Mouse (Mus musculus): ENCODE measurements at regions not wholly inside any gene's neighbourhood (a gene's known extent, or its start where the extent isn't known, plus 50 kb on each side); places are given as distances from the start of the nearest gene placed in this dataset.
"Not testable (repeated sequence)": the region's sequence is repeated elsewhere in the genome, so short reads cannot be mapped to it uniquely, and the experiment has no call there.

DNA sequence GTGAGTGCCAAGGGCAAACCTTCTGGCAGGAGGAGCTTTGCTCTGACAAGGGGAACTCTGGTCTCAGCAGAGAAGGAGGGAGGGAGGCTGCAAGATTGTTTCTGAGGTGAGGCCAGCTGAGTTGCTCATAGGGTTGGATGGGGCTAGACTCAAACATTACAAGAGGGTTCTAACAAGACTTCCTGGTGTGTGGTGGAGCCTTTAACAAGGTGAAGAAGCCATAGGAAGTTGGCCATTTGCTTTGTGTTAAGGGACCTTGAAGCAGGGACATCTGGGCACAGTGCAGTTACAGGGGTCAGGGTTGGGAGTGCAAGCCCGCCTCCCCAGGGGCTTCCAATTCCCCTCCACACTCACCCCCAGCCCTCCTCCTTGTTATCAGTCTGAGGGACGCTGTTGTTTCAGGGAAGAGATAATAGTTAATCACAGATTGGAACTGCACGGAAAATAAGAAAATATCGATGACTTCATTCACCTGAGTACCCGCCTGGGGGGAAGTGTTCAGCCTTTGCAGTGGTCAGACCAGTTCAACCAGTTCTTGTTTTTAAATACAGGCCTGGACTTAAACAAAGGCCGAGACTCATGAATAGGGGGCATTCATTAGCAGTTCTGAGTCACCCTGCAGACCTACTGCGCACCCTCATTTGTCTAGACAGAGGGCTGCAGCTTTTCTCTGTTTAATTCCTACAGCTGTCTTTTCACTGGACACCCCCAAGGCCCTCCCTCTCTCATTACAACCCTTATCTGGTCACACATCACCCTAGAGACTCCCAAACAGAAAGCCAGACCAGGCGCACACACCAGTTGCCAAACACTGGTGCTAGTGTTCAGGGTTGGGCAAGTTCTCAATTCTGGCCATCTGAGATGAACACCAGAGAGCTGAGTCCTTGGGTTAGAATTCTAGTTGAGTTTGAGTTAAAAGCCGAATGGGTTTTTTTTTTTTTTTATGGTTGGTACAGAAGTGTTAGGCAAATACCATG lies 139.5 kb downstream of the Bcl2l11 start:
- DNase-seq (ENCODE audit: low spot score) = peak; percentile 55

DNA sequence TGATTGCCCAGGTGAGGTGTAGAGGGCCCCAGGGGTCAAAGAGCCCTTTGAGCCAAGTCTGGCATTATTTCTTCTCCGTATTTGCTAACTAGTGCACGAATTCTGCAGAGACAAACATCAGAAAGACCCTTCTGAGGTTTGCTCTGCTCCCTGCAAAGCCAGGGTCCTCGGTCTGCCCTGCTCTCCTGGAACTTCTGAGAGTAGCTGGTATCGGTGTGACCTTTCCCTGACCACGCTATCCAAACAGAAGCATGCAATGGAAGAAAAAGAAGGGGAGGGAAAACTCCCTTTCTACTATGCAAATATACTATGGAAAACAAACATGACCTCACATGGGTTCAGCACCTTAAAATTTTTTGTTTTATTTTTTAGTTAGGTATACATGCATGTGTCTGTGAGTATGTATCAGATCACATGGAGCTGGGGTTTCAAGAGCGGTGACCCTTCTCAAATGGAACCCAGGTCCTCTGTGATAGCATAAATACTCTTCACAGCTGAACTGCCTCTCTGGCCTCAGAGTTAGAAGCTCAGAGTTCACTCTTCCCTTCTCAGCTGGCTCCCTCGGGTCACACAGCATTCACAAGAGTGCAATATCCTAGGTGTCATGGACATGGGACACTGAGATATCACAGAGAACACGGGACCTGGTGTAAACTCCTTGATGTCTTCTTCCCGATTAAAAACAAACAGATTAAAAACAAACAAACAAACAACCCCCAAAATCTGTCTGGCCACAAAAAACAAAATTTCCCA lies 144.7 kb downstream of the Bcl2l11 start:
- DNase-seq (ENCODE audit: low spot score) = no peak

DNA sequence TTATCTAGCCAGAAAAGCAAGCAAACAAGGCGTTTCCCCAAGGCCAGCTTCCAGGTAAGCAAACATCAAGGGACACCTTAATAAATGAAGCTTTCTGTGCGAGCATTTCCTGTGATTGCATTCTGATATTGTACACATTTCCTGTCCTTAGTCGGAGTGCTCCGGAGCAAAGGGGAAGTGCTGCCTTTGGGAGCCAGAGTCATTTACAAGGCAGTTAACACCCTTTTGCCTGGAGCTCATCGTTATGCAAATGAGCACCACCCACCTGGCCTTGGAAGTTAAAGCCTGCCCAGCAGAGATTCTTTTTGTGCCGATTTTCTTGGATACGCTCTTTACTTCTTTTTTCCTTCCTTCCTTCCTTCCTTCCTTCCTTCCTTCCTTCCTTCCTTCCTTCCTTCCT lies 147.0 kb downstream of the Bcl2l11 start:
- DNase-seq (ENCODE audit: low spot score) = no peak

DNA sequence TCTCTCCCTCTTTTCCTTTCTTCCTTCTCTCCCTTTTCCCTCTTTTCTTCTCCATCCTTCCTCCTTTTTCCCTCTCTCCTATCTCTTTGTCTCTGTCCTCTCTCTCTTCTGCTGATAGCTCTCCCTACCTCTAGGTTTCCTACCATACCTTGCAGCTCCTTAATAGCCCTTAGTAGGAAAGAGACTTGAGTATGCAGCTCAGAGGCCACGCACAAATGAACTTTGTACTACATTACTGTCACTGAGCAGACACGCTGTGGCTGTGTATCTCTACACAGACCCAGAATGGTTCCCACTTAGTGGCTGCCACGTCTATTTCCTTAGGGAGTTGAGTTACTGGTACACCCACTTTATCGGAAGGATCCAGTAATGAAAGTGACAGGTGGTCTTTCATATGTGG lies 147.5 kb downstream of the Bcl2l11 start:
- no peak for DNase-seq (ENCODE audit: low spot score)

DNA sequence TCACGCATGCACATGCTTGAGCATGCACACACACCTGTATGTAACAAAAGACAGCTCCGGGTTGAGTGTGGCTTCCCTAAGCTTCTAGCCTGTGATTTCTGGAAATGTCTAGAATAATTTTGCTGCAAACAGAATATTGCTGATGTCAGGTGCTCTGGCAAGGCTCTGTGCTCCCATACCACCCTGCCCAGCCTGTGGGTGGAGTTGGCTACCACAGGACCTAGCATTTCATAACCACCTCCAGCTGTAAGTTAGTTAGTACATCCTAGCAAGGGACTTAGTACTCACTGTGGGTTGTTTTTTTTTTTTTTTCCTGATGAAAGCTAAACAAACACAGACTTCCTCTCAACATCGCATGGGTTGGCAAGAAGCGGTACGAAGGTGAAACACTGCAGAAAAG lies 150.5 kb downstream of the Bcl2l11 start:
- no peak for DNase-seq (ENCODE audit: low spot score)

DNA sequence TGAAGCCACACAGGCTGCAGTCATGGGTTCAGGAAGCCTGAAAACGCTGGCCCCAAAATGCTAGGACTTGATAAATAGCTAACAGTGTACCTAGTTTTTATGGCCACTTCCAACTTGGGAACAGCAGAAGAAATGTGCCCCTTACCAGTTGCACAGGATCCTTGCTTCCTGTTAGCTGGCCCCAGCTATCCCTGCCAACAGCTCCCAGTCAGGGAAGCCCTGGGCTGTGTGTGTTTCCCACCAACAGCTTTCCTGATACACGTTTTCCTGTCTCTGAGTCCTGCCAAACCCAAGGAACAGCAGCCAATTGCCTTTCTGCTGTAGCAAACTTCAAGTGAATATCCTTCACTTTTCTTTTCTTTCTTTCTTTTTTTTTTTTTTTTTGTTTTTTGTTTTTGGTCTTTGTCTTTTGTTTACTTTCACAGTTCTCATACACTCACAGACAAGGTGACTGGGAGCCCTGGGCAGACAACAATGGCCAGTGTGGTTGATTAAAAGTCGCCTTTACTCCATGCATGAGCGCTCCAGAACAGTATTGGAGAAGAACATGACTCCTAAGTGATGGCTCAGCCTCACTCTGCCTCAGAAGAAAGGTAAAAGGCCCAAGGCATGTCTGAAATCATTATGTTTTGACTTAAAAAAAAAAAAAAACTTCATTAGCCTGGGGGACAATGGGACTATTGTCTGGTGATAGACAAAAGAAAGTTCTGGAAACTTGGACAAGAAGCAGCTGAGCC lies 151.7 kb downstream of the Bcl2l11 start:
- no peak for DNase-seq (ENCODE audit: low spot score)

DNA sequence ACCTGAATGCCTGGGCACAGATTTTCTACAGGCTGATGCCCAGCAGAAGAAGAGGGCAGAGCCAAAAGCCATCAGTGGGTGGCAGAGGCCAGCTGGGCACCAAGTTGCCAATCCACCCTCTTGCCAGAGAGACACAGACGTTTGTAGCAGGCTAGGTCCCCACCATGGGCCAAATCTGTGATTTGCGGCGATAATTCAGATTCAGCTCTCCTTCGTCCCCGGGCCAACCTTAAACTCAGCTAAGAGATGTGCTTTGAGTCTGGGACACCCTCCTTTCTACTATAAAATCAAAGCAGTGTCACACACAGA lies 152.2 kb downstream of the Bcl2l11 start:
- DNase-seq (ENCODE audit: low spot score) = no peak

DNA sequence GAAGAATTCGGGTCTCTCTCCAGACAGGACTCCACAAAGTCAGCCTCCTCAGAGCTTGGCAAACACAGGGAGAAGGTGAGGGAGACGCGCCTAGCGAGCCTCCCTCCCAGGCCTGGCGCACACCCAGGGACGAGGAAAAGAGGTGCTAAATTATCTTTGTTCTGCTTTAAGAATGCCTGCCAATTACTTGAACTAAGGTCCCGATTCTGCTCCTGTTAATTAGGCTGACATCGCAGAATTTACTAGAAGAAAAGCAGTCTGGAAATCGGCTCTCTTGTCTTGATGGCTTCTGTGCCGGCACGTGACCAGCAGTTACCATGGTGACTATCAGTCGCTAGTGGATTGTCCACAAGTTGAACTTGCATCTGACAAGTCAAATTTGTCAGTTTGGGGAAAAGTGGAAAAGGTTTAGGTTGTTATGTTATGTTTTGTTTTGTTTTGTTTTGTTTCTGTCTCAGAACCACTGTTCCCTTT lies 152.8 kb downstream of the Bcl2l11 start:
- peak; percentile 78 for DNase-seq (ENCODE audit: low spot score)

DNA sequence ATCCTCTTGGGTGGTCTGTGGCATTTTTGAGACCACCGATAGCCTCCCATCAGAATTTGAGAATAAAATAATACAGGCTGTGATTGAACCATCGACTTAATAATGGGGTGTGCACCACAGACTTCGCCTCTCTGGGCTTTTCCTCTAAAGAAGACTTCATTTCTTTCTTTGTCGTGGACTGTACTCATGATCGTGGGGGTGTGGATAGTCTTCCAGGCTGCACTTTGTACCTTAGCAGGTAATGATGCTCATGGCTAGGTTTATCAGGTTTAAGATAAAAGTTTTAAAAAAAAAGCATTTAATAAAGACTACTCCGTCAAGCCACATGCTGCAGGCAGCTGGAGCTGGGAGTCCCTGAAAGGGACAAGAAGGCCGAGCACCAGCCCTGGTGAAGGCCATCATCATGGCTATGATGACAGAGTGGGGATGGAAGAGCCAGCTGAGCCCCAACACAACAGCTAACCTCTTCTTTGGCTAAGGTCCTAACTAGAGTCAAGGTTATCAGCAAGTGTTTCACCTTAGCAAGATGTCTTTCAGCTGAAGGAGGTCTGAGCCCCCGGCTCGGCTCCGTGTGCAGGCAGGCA lies 153.4 kb downstream of the Bcl2l11 start:
- no peak for DNase-seq (ENCODE audit: low spot score)

DNA sequence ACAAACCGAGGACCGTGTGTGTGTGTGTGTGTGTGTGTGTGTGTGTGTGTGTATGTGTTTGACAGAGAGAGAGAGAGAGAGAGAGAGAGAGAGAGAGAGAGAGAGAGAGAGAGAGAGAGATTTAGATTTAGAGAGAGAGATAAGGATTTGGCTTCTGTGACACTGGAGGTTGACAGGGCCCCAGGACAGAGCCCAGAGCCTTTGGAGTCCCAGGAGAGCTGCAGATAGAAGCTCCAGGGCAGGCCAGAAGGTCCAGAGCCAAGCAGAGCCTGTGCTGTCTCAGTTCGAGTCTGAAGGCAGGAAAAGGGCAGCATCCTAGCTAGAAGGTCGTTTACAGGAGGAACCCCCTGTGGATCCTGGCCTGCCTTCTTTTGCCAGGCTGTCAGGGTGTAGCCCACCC lies 156.8 kb downstream of the Bcl2l11 start:
- DNase-seq (ENCODE audit: low spot score) = peak; percentile 58

DNA sequence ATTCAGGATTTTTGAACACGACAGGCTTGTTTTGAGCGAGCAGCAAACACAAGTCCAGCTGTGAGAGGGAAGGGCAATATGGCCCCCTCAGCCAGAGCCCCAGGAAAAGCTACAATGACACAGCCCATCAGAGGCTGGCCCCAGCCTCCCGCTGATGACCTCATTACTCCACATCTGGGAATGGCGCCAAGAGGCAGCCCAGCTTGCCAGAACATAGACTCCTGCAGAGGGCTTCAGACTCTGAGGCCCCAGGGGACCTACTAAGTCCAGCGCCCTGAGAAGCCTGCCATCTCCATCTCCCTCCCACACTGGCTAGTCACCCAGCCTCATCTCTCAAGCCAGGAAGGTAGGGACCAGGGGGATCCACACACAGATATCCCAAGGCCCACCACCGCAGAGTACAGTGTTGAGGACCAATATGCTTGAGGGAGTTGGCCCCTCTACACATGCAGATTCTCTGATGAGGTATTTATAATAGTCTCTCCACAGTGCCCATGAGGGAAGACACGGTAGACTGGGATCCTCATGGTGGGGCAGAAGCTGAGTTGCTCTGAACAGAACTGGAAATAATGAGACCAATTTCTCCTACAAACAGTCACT lies 159.1 kb downstream of the Bcl2l11 start:
- peak; percentile 97 for DNase-seq (ENCODE audit: low spot score)

DNA sequence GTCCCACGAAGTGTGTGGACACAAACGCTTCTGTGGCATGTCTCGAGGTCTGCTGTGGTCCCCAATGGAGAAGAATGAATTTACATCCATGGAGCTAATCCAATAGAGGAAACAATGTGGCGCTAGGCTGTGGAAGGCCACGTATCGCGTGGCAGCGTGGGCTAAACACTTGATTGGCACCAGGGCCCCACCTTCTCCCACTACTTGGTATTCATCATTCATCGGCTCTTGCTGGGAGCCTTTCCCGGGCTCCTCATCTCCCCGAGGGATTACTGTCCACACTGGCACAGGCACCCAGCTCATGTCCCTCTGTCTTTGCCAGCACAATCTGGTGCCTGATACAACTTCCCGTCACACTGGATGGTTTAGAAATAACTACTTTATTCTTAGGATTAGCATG lies 159.6 kb downstream of the Bcl2l11 start:
- no peak for DNase-seq (ENCODE audit: low spot score)

DNA sequence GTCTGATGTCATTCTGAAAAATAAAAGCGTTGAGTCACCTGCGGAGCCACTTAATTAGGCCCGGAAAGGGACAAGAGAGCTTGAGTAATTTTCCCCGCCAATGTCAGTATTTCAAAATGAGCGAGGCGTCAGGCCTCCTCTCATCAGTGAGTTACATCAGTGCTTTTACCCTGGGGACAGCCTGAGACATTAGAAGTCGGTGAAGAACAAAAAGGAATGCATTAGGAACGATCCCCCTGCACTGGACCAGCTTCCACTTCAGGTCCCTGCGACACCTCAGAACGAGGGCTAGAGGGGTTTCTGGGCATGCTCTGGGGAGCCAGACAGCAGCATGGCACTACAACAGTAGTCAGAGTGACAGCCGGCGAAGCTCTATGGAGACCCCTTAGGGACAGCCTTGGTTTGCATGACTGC lies 162.3 kb downstream of the Bcl2l11 start:
- peak; percentile 77 for DNase-seq (ENCODE audit: low spot score)

DNA sequence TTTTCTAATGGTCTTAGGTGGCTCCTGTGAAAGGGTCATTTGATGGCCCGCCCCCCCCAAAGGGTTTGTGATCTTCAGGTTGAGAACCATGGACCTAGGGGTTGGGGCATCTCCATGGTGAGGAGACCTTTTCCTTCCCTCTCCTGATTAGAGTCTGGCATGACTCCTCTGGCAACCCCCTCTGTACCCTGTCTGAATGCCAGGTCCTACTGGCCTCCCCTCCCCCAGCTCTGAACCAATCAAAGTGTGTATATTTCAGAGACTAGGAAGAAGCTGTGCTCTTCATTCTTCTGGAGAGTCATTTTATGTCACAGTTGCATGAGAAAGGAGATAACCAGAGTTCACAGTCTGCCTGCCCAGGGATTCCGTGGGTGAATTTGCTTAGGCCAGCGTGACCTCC lies 164.8 kb downstream of the Bcl2l11 start:
- DNase-seq (ENCODE audit: low spot score) = no peak

DNA sequence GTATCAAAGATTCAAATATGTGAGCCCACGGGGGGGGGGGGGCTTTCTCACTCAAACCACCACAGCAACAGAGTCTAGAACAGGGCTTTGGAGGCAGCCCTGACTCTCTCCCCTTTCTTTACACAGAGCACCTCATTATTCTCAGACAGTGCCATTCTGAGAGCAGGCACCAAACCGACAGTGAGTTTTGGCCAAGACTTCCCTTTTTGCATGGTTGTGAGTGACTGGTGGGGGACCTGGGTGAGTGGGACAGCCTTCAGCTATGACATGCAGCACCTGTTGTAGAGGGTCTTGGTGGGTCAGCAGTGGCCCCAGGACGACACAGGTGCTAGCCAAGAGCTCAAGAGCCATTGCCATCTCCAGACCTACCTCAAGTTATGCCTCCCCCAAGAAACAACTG lies 168.8 kb downstream of the Bcl2l11 start:
- no peak for DNase-seq (ENCODE audit: low spot score)

DNA sequence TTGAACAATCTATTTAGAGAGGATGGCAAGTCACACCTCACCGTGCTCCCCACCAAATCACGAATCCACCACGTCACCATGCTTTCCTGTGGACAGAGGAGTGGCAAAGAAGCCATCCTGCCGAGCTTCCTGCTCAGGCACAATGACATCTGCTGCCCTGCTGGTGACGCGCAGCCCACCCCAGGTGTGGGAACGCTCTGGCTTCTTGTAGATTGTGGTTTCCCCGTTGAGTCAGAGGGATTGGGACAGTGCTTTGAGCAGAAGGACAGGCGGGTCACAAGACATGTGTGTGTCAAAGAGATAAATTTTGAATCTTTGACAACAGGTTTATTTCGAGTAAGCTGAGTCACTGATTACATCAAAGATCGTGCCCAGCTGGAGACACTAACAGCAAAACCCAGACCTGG lies 169.2 kb downstream of the Bcl2l11 start:
- no peak for DNase-seq (ENCODE audit: low spot score)

DNA sequence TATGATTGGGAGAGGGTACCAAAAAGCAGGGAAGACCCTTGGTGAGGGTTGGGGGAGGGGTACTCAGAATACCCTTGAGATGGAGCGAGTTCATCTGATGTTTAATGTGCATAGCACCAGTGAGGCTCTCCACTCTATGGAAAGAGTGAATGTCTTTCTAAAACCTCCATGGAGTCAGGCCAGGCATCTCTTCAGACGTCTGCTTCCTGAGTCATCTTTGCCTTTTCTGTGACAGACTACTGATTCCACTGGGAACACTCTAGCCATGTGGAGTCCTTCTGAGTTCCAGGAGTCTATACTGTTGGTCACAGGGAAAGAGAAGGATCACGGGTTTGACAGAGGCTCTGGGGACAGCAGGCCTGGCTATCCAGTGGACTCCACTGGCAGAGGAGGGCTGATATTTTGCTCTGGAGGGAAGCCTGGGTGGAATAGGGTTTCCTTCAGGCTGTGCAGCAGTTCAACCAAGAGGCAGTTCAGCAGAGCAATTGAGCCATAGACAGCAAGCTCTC lies 169.9 kb downstream of the Bcl2l11 start:
- DNase-seq (ENCODE audit: low spot score) = peak; percentile 46

DNA sequence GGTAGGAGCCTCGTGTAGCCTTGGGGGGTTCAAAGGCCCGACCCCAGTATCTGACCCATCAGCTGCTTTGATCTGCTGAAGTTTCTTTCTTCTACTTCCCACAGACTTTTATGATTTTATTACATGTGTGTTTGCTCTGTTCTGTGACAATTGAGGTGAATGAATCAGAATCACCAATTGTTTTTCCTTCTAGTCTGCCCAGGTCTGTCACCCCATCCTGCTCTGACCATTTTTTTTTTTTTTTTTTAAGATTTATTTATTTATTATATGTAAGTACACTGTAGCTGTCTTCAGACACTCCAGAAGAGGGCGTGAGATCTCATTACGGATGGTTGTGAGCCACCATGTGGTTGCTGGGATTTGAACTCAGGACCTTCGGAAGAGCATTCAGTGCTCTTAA lies 170.6 kb downstream of the Bcl2l11 start:
- not testable (repeated sequence) for DNase-seq (ENCODE audit: low spot score)

DNA sequence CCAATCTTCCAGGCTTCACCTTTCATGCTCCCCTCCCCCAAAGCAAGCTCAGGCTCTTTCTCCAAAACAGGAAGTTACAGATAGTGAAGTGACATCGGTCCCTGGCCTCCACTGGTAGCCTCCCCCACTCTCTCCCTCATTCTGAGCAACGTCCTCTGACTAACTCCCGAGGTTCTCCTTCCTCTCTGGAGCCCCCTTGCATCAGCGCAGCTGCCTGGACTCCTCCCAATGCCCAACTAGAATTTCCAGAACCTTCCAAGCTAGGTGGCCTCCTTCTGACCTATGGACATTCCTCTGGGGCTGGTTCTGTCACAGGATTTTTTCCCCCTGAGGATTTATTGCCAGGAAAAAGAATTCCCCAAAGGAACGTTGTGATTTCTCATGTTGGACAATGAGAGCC lies 171.1 kb downstream of the Bcl2l11 start:
- DNase-seq (ENCODE audit: low spot score) = no peak

DNA sequence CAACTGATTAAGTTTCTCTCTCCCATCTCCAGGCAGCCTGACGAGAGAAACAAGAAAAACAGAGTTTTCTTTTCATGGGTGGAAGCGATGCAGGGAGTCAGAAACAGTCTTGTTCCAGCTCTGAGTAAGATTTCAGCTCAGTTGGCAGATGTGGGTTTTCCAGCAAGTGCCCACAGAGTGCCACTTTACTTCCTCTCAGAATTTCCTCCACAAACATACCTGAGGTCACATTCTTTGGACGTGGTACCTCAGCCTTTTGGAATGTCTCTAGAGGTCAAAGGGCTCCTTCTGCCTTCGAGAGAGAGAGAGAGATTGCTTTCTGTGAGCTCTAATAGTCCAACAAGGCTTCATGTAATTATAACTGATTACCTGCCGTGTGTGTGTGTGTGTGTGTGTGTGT lies 172.0 kb downstream of the Bcl2l11 start:
- no peak for DNase-seq (ENCODE audit: low spot score)

DNA sequence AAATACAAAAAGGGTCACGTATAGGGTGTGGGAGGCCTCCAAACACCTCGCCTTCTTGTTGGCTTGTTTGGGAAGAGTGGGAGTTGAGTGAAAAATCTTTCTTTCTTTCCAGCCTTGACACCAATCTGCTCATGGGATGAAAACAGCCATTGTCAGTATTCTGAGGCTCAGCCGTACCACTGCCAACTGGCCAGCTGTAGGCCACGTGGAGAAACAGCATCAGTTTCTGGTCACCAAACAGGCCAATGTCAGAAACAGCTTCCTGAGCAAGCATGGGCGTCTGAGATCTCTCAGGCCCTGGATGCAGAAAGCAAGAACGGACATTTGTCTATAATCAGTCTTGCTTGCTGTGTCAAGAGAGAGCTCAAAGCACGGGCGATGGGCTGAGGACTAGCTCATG lies 173.2 kb downstream of the Bcl2l11 start:
- DNase-seq (ENCODE audit: low spot score) = no peak

DNA sequence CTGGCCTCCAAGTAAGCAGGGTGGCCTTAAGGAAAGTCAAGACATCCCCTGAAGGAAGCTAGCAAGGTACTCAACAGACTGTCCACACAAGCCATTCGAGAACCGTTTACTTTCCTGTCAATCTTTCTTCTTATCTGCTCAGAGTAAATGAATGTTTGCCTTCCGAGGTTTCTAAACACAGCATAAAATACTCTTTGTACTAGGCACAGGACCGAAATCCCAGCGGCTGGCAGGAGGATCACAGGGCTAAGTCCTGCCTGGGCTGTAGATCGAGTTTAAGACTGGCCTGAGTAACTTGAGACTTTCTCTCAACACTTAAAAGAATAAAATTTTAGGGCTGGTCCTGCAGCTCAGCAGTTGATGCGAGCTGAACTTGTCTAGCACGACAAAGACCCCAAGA lies 175.9 kb downstream of the Bcl2l11 start:
- no peak for DNase-seq (ENCODE audit: low spot score)
